Mouse (Mus musculus) right cerebral cortex, adult 2 months (tissue): ENCODE measurements around the gene Nckap5l.
A peak's percentile ranks its signal among the peaks of the same experiment; 100 is the strongest.

ENCODE experiments used
- DNase-seq, 2 experiments: peaks; one replicate each; pipeline ENCODE4 v3.0.0; 2021 to 2022; ENCODE audit warnings: low spot score in 2 of 2

The Nckap5l gene

GRCm38 (mm10) chr15:99469736-99470135, 12.2 kb upstream of the Nckap5l start:
- DNase-seq, result no peak

- DNase-seq, result peak; percentile 76 to 81
Measured at GRCm38 (mm10) chr15:99469067-99469466, 11.5 kb upstream of the Nckap5l start.

- no peak for DNase-seq
Measured at GRCm38 (mm10) chr15:99463194-99463593, 5.6 kb upstream of the Nckap5l start.

GRCm38 (mm10) chr15:99456963-99457605, 464 bp downstream of the Nckap5l start:
- DNase-seq, result peak; percentile 49 to 56

- DNase-seq, result no peak
Measured at GRCm38 (mm10) chr15:99456338-99456962, 1.1 kb downstream of the Nckap5l start.

GRCm38 (mm10) chr15:99455415-99455814, 2.1 kb downstream of the Nckap5l start:
- no peak for DNase-seq

GRCm38 (mm10) chr15:99454585-99455279, 2.8 kb downstream of the Nckap5l start:
- DNase-seq, result no peak

GRCm38 (mm10) chr15:99453153-99453900, 4.2 kb downstream of the Nckap5l start:
- no peak for DNase-seq

- DNase-seq, result no peak
Measured at GRCm38 (mm10) chr15:99449751-99450280, 7.7 kb downstream of the Nckap5l start.

- peak; percentile 53 to 73 for DNase-seq
Measured at GRCm38 (mm10) chr15:99449131-99449750, 8.3 kb downstream of the Nckap5l start.

GRCm38 (mm10) chr15:99446136-99446535, 11.4 kb downstream of the Nckap5l start:
- DNase-seq, result peak; percentile 20 to 24

- no peak for DNase-seq
Measured at GRCm38 (mm10) chr15:99445567-99445966, 12.0 kb downstream of the Nckap5l start.

GRCm38 (mm10) chr15:99442358-99442757, 15.2 kb downstream of the Nckap5l start:
- no peak for DNase-seq

GRCm38 (mm10) chr15:99440816-99441457, 16.6 kb downstream of the Nckap5l start:
- DNase-seq, result no peak

- DNase-seq, result no peak
Measured at GRCm38 (mm10) chr15:99440112-99440815, 17.3 kb downstream of the Nckap5l start.

- DNase-seq, result no peak
Measured at GRCm38 (mm10) chr15:99438966-99439698, 18.4 kb downstream of the Nckap5l start.

- DNase-seq, result no peak
Measured at GRCm38 (mm10) chr15:99433913-99434312, 23.6 kb downstream of the Nckap5l start.

GRCm38 (mm10) chr15:99433081-99433718, 24.3 kb downstream of the Nckap5l start:
- DNase-seq, result no peak

- DNase-seq, result no peak
Measured at GRCm38 (mm10) chr15:99431967-99432366, 25.6 kb downstream of the Nckap5l start.
